Mouse (Mus musculus): ENCODE results near the gene H2afy.

DNA sequence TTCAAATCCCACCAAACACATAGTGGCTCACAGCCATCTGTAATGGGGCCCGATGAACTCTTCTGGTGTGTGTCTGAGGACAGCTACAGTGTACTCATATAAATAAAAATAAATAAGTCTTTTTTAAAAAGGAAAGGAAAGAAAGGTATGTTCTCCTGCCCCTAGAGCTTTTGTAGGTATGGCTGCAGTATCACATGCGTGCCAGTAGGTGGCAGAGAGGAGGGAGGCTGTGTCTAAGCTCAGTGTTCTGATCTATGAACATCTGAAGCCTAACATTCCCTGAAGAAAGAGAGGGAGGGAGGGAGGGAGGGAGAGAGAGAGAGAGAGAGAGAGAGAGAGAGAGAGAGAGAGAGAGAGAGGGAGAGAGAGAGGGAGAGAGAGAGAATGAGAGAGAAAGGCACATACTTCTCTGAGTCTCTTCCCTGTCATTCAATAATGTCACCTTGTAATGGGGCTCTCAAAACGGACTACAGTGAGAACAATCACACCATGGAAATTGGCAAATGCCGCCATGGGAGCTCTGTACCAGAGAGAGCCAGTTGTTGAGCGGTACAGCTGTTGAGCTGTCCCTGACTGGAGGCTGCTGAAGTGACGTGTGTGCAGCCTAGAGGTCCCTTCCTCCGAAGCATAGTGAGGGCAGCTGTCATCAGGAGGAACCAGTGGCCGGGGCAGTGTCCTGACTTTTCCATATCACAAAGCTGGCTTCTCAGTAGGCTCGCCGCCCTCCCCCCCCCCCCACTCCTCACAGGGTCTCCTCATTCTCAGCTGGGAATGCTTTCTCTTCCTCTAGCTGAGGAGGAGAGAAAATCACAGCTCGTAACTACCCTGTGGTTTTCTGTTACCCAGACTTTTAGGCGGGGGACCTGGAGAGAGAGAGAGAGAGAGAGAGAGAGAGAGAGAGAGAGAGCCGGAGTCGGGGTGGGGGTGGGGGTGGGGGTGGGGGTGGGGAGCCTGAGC, 31.6 kb upstream of the H2afy start:
- TF ChIP-seq CTCF (IDR thresholded peaks at IDR 0.05; ENCODE audit: low read depth, low read length) (peak; percentile 63), POLR2A (IDR thresholded peaks at IDR 0.05; ENCODE audit: insufficient read depth, low read length) (no peak), EP300 (IDR thresholded peaks at IDR 0.05; ENCODE audit: insufficient read depth, low read depth, low read length) (no peak)
